Mouse (Mus musculus): ENCODE measurements around the gene Dlg5. TPM values are rescaled to one million over a fixed set of nuclear protein-coding genes. Genes with fewer than 3 reads are reported as not detected.

The Dlg5 gene
- polyA plus RNA-seq, 1 experiment from 2014 or later = 16.5 TPM

DNA sequence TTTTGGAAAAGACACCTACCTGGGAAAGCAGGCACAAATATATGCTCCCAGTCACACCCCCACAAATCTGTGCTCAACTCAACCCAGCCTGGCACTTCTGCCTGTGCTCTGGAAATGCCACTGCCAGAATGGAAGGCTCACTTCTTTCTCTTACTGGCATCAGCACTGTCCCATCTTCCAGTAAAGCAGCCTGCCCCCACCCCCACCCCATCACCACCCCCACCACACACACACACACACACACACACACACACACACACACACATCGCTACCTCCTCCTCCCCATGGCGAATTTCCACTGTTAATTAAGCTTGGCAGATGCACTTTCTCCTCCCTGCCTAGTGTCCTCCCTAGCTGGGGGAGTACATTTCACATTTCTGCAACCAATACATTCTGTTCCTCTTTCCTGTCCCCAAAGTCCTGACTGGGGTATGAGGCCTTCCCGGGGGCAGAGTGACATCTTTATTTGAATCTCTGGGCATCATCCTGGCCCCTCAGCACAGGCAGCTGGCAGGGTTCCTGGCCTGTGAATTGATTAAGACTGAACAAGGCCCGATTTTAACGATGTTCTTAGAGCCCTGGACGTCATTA is 40.3 kb downstream of the Dlg5 start:
- H3K9me3 ChIP-seq = no peaks in the 10 kb centered on the region
- no peak for DNase-seq (ENCODE audit: extremely low spot score, low spot score)
- peaks cover 5% of the 10 kb centered on the region; the same call in 1 of the 2 replicates for H3K36me3 ChIP-seq (replicated peaks)
- H3K4me1 ChIP-seq = peaks cover 46% of the 10 kb centered on the region
- H3K4me3 ChIP-seq = no peak overlapping the region
- no peaks in the 10 kb centered on the region for H3K27me3 ChIP-seq (ENCODE audit: poor library complexity, severe bottlenecking)
- WGBS = 36% methylated on average over 6 of the region's 6 CpGs
- peak overlapping the region; percentile 66 for H3K27ac ChIP-seq

- peaks cover 45% of the 10 kb centered on the region for H3K4me1 ChIP-seq
- DNase-seq (ENCODE audit: extremely low spot score, low spot score) = no peak
- H3K27me3 ChIP-seq (ENCODE audit: poor library complexity, severe bottlenecking) = no peaks in the 10 kb centered on the region
- peaks cover 14% of the 10 kb centered on the region for H3K36me3 ChIP-seq (replicated peaks)
- no peak overlapping the region for H3K27ac ChIP-seq
- no peaks in the 10 kb centered on the region for H3K9me3 ChIP-seq
- H3K4me3 ChIP-seq = no peak overlapping the region
- WGBS = 93% methylated on average over 8 of the region's 8 CpGs
These were observed 42.5 kb downstream of the Dlg5 start for GRCm38 (mm10) chr14:24203210-24203609.

GRCm38 (mm10) chr14:24200771-24201170 is 44.9 kb downstream of the Dlg5 start:
- Histone ChIP-seq H3K27me3 (ENCODE audit: poor library complexity, severe bottlenecking) (no peaks in the 10 kb centered on the region), H3K36me3 (replicated peaks) (peaks cover 26% of the 10 kb centered on the region), H3K4me3 (no peak overlapping the region), H3K4me1 (peaks cover 23% of the 10 kb centered on the region), H3K9me3 (no peaks in the 10 kb centered on the region), H3K27ac (no peak overlapping the region)
- 100% methylated on average over 2 of the region's 2 CpGs for WGBS
- no peak for DNase-seq (ENCODE audit: extremely low spot score, low spot score)

GRCm38 (mm10) chr14:24199732-24200131 is 46.0 kb downstream of the Dlg5 start:
- H3K27ac ChIP-seq = no peak overlapping the region
- H3K36me3 ChIP-seq (replicated peaks) = peaks cover 26% of the 10 kb centered on the region
- H3K9me3 ChIP-seq = no peaks in the 10 kb centered on the region
- 91% methylated on average over 6 of the region's 6 CpGs for WGBS
- peaks cover 12% of the 10 kb centered on the region for H3K4me1 ChIP-seq
- H3K27me3 ChIP-seq (ENCODE audit: poor library complexity, severe bottlenecking) = no peaks in the 10 kb centered on the region
- H3K4me3 ChIP-seq = no peak overlapping the region
- no peak for DNase-seq (ENCODE audit: extremely low spot score, low spot score)

GRCm38 (mm10) chr14:24197865-24198264 is 47.9 kb downstream of the Dlg5 start:
- peaks cover 27% of the 10 kb centered on the region for H3K36me3 ChIP-seq (replicated peaks)
- no peaks in the 10 kb centered on the region for H3K27me3 ChIP-seq (ENCODE audit: poor library complexity, severe bottlenecking)
- no peak overlapping the region for H3K27ac ChIP-seq
- H3K4me3 ChIP-seq = no peak overlapping the region
- no peaks in the 10 kb centered on the region for H3K9me3 ChIP-seq
- peaks cover 4% of the 10 kb centered on the region; the same call in 1 of the 2 replicates for H3K4me1 ChIP-seq
- WGBS = 82% methylated on average over 5 of the region's 5 CpGs
- DNase-seq (ENCODE audit: extremely low spot score, low spot score) = no peak

DNA sequence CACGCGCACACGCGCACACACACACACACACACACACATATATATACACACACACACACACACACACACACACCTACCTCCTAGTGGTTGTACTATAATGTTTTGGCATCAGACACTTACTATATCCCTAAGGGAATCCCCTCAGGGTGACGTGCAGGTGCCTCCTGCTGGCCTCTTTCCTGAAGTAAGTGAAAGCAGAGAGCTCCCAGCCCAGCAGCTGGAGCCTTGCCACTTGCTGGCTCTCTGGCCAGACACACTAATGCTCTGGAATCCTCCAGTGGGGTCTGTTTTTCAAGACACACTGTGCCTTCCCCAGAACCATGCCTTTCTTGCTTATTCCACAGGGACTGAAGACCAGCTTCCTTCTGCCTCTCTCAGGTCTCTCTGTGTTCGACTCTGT is 48.8 kb downstream of the Dlg5 start:
- Histone ChIP-seq H3K4me3 (no peak overlapping the region), H3K4me1 (peaks cover 8% of the 10 kb centered on the region; the same call in 1 of the 2 replicates), H3K27ac (no peak overlapping the region), H3K36me3 (replicated peaks) (peaks cover 27% of the 10 kb centered on the region), H3K9me3 (no peaks in the 10 kb centered on the region), H3K27me3 (ENCODE audit: poor library complexity, severe bottlenecking) (no peaks in the 10 kb centered on the region)
- WGBS = 85% methylated on average over 6 of the region's 6 CpGs
- DNase-seq (ENCODE audit: extremely low spot score, low spot score) = no peak

DNA sequence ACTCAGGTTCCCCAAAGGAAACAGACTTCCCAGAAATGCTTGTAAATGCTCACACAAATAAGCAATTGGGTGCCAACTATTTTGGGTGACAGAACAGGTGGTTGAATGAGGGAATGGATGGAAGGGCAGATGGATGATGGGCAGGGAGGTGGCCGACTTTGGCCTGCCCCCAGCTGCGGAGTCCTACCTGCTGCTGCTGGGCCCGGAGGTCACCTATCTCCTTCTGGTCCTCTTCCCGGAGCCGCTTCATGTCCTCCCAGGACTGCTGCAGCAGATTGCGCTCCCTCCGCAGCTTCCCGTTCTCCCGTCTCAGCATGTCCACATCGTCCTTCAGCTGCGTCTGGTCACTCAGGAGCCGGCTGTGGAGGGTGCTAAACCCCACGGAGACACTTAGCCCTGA is 55.6 kb downstream of the Dlg5 start:
- H3K36me3 ChIP-seq (replicated peaks) = peaks cover 31% of the 10 kb centered on the region

DNA sequence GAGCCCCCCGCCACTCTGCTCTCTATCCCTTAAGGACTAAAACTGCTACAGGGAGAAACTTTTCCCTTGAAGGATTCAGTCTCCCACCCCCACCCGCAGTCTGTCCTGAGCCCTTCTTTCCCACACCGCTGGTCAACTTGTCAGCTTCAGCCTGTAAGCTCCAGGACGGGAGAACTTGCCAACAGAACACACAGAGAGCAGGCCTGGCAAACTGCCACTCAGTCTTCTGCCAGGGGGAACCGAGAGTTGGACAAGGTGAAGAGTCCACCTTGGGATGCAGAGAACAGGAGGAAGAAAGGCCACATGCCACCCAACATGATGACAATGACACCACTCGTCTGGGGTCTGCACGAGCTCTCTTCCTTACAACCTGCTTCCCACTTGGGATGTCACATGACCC is 56.1 kb downstream of the Dlg5 start:
- Histone ChIP-seq H3K36me3 (replicated peaks) (peaks cover 31% of the 10 kb centered on the region), H3K27me3 (ENCODE audit: poor library complexity, severe bottlenecking) (no peaks in the 10 kb centered on the region), H3K27ac (no peak overlapping the region), H3K4me3 (no peak overlapping the region), H3K9me3 (no peaks in the 10 kb centered on the region), H3K4me1 (peaks cover 16% of the 10 kb centered on the region)
- DNase-seq (ENCODE audit: extremely low spot score, low spot score) = no peak
- 87% methylated on average over 7 of the region's 7 CpGs for WGBS

More for the DNA sequence above, 55.6 kb downstream of the Dlg5 start:
- peaks cover 15% of the 10 kb centered on the region for H3K4me1 ChIP-seq
- WGBS = 94% methylated on average over 13 of the region's 13 CpGs
- H3K4me3 ChIP-seq = no peak overlapping the region
- H3K9me3 ChIP-seq = no peaks in the 10 kb centered on the region
- no peak overlapping the region for H3K27ac ChIP-seq
- DNase-seq (ENCODE audit: extremely low spot score, low spot score) = no peak
- no peaks in the 10 kb centered on the region for H3K27me3 ChIP-seq (ENCODE audit: poor library complexity, severe bottlenecking)

GRCm38 (mm10) chr14:24185514-24185913 is 60.2 kb downstream of the Dlg5 start:
- peak overlapping the region; percentile 77 for H3K27ac ChIP-seq
- H3K4me1 ChIP-seq = peaks cover 19% of the 10 kb centered on the region
- no peaks in the 10 kb centered on the region for H3K9me3 ChIP-seq
- DNase-seq (ENCODE audit: extremely low spot score, low spot score) = no peak
- H3K36me3 ChIP-seq (replicated peaks) = peaks cover 15% of the 10 kb centered on the region
- WGBS = 46% methylated on average over 4 of the region's 4 CpGs
- no peaks in the 10 kb centered on the region for H3K27me3 ChIP-seq (ENCODE audit: poor library complexity, severe bottlenecking)
- no peak overlapping the region for H3K4me3 ChIP-seq

- Histone ChIP-seq H3K4me1 (peaks cover 20% of the 10 kb centered on the region), H3K4me3 (no peak overlapping the region), H3K27me3 (ENCODE audit: poor library complexity, severe bottlenecking) (no peaks in the 10 kb centered on the region), H3K27ac (no peak overlapping the region), H3K9me3 (no peaks in the 10 kb centered on the region), H3K36me3 (replicated peaks) (peaks cover 3% of the 10 kb centered on the region; the same call in 1 of the 2 replicates)
- 87% methylated on average over 3 of the region's 3 CpGs for WGBS
- no peak for DNase-seq (ENCODE audit: extremely low spot score, low spot score)
These were observed 62.8 kb downstream of the Dlg5 start for GRCm38 (mm10) chr14:24182955-24183354.

DNA sequence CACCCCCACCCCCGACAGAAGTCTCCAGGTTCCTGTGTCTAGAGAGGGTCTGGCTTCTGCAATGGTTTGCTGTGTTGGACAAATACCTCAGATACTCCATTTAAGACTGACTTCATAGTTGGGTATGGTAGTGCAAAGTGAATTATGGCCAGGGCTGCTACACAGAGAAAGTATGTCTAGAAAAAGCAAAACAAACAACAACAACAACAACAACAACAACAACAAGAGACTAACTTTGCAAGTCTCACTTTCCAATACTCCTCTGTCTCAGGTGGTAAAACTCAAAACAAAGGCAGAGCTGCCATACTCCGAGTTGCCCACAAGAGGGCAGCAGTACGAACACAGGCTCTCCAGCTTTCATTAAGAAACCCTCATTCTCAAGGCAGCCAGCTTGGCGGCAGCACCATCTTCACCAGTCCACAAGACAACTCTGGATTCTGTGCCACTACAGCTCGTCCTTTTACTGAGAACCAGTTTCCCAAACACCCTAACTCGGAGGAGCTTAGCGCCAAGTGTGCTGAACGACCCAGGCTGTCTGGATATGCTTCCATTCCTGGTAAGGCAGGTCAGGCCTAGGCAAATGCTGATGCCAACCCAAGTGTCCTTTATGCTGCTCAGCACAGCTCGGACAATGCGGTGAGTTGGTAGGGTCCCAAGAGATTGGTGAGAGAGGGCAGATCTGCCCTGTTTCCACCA is 63.8 kb downstream of the Dlg5 start:
- Histone ChIP-seq H3K9me3 (no peaks in the 10 kb centered on the region), H3K27me3 (ENCODE audit: poor library complexity, severe bottlenecking) (no peaks in the 10 kb centered on the region), H3K27ac (peak overlapping the region; percentile 57; the same call in 1 of the 2 replicates), H3K4me1 (peaks cover 27% of the 10 kb centered on the region), H3K36me3 (replicated peaks) (peaks cover 10% of the 10 kb centered on the region), H3K4me3 (no peak overlapping the region)
- 36% methylated on average over 10 of the region's 10 CpGs for WGBS
- peak; percentile 76 for DNase-seq (ENCODE audit: extremely low spot score, low spot score)

DNA sequence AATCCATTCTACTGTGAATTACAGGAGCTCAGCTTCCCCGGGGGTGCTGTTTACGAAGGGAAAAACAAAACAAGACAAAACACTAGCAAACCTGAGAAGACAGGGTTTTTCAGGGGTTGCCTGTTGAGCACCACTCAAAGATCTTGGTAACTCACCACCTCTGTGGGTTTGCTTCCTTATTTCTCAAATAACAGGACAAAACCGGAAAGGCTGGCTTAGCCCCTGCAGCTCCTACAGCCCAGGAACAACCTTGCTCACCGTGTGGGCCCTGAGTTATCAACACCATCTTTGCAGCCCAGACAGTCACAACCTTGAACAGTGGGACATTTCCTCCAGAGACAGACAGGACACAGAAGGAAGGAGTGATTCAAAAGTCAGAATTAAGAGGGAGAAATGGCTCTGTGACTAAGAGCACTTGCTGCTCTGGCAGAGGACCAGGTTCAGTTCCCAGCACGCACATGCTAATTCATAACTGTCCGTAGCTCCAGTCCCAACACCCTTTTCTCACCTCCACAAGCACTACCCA is 66.2 kb downstream of the Dlg5 start:
- H3K4me3 ChIP-seq = no peak overlapping the region
- DNase-seq (ENCODE audit: extremely low spot score, low spot score) = no peak
- H3K36me3 ChIP-seq (replicated peaks) = peaks cover 34% of the 10 kb centered on the region
- H3K9me3 ChIP-seq = no peaks in the 10 kb centered on the region
- H3K27me3 ChIP-seq (ENCODE audit: poor library complexity, severe bottlenecking) = no peaks in the 10 kb centered on the region
- no peak overlapping the region for H3K27ac ChIP-seq
- WGBS = 89% methylated on average over 6 of the region's 6 CpGs
- H3K4me1 ChIP-seq = peaks cover 16% of the 10 kb centered on the region

DNA sequence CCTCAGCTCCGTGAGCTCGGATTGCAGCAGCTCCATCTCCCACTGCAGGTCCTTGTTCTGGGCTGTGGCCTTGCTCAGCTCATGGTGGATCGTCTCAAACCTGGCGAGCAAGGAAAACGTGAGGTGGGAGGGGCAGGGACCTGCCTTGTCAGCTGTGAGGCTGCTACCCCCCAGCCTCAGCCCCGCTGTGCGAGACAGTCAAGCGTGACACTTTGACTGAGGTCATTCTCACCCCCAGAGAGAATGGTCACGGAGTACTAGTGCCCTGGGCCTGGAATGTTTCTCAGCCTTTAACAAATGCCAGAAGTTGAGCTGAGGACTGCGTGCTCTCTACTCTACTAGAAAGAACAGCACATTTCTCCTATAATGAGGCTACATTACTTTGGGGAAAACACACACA is 69.1 kb downstream of the Dlg5 start:
- Histone ChIP-seq H3K4me3 (no peak overlapping the region), H3K27ac (no peak overlapping the region), H3K4me1 (peaks cover 10% of the 10 kb centered on the region), H3K9me3 (no peaks in the 10 kb centered on the region), H3K36me3 (replicated peaks) (peaks cover 57% of the 10 kb centered on the region), H3K27me3 (ENCODE audit: poor library complexity, severe bottlenecking) (no peaks in the 10 kb centered on the region)
- no peak for DNase-seq (ENCODE audit: extremely low spot score, low spot score)
- 72% methylated on average over 10 of the region's 10 CpGs for WGBS
